Mouse (Mus musculus): ENCODE data around the gene Hspb8. TPM values are rescaled to one million over a fixed set of nuclear protein-coding genes. Genes with fewer than 3 reads are reported as not detected.
"Not testable (repeated sequence)": the region's sequence is repeated elsewhere in the genome, so short reads cannot be mapped to it uniquely, and the experiment has no call there.

Gene Hspb8
- polyA plus RNA-seq, 1 experiment from 2014 or later, result 41.0 TPM

DNA sequence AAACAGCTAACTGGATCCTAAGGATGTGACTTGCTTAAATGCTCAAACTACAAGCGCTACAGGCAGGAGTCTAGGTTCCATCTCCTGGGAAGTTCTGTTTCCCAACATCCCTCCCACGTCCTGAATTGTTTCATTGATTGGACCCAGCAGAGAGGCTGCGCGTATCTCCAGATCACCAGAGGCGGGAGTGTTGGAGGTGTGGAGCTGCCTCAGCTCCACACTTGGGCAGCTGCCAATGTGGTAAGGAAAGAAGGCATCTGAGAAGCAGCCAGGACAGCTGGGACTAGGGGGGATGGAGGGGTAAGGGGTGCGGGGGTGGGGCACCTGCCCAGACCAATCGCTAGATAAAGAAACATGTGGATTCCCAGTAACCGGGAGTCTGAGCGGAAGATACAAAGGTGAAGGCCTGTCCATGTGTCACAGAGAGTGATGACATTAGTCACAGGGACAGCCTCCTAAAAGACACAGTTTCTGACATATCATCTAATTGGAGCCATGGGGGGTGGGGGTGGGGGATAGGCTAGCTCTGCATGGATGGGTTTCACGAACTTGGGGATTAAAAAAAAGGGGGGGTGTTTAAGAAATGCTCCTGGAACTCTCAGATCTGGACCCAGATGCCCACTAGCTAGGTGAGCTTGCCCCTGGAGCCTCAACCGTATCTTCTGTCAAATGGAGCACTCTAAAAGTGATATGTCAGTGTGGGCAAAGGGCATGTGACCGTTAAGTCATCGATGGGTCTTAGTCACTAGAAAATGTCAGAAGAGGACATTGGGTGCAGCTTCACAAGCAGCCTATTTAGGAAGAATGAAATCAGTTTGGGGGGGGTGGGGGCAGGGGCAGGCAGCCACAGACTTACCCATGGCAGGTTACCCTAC, 12.5 kb upstream of the Hspb8 start:
- ChIA-PET POLR2A (no interaction called here), CTCF (no interaction called here)
- DNase-seq (ENCODE audit: low read depth, low spot score) (no peak), ATAC-seq (no peak)
- in situ Hi-C loops (cut with MboI; ENCODE audit: low pct_unique_long_range_greater_than_20kb), result loop anchor here (25.0 kb wide), 1 partner anchor 852 kb away; the partner anchor contains the start of gene Pebp1
- H3K27me3 ChIP-seq, result no peaks in the 10 kb centered on the region
- TF ChIP-seq CTCF (IDR thresholded peaks at IDR 0.05), result no peak

GRCm38 (mm10) chr5:116432871-116433270, 10.2 kb upstream of the Hspb8 start:
- TF ChIP-seq CTCF (IDR thresholded peaks at IDR 0.05), result no peak
- DNase-seq (ENCODE audit: low read depth, low spot score) (no peak), ATAC-seq (peak; percentile 40)
- ChIA-PET POLR2A (interaction anchor here (1.8 kb wide), 1 partner anchor 10 kb away, joined by 5 read pairs; the partner anchor contains the start of gene Hspb8), CTCF (no interaction called here)
- H3K27me3 ChIP-seq, result no peaks in the 10 kb centered on the region
- in situ Hi-C loops (cut with MboI; ENCODE audit: low pct_unique_long_range_greater_than_20kb), result loop anchor here (25.0 kb wide), 1 partner anchor 854 kb away; the partner anchor contains the start of gene Pebp1

DNA sequence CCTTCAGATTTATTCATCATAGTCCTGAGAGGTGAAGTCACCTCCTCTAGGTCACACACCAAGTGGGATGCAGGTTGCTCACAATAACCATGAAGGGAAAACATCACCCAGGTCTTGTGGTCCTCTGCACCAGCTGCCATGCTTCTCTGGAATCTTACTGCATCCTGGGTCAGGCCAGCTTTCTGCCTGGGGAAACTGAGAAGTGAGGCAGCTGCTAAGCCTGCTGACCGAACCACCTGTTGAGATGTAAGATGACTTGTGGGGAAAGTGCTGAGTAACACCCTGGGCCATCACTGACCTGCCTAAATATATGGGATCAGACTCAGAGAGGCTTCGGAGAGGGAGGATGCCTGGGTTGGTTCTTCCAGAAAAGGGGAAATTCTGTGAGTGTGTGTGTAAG, 4.0 kb upstream of the Hspb8 start:
- CTCF ChIA-PET, result no interaction called here
- POLR2A ChIA-PET, result no interaction called here
- in situ Hi-C loops (cut with MboI; ENCODE audit: low pct_unique_long_range_greater_than_20kb), result loop anchor here (25.0 kb wide), 1 partner anchor 861 kb away; the partner anchor contains the start of gene Pebp1
- no peak for DNase-seq (ENCODE audit: low read depth, low spot score)
- no peaks in the 10 kb centered on the region for H3K27me3 ChIP-seq
- no peak for ATAC-seq
- no peak for TF ChIP-seq CTCF (IDR thresholded peaks at IDR 0.05)

DNA sequence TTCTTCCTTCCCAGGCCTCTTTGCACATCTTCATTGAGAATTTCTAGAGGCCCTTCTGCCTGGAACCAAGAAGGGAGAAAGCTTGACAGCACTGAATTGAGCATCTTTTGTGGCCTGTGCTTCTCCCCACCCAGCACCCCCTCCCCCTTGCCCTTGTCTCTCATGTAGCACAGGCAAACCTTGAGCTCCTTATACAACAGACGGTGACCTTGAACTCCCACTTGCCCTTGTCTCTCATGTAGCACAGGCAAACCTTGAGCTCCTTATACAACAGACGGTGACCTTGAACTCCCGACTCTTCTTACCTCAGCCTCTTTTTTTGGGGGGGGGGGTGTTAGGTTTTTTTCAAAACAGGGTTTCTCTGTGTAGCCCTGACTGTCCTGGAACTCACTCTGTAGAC, 3.0 kb upstream of the Hspb8 start:
- not testable (repeated sequence) for H3K27me3 ChIP-seq; ATAC-seq; DNase-seq (ENCODE audit: low read depth, low spot score)
- ChIA-PET CTCF (interaction anchor here (1.5 kb wide), 1 partner anchor 18 kb away, joined by 5 read pairs; no protein-coding TSS in a partner anchor), POLR2A (interaction anchor here (0.7 kb wide), 1 partner anchor 1831 kb away, joined by 4 read pairs; no protein-coding TSS in a partner anchor)
- in situ Hi-C loops (cut with MboI; ENCODE audit: low pct_unique_long_range_greater_than_20kb), result loop anchor here (25.0 kb wide), 1 partner anchor 862 kb away; the partner anchor contains the start of gene Pebp1

DNA sequence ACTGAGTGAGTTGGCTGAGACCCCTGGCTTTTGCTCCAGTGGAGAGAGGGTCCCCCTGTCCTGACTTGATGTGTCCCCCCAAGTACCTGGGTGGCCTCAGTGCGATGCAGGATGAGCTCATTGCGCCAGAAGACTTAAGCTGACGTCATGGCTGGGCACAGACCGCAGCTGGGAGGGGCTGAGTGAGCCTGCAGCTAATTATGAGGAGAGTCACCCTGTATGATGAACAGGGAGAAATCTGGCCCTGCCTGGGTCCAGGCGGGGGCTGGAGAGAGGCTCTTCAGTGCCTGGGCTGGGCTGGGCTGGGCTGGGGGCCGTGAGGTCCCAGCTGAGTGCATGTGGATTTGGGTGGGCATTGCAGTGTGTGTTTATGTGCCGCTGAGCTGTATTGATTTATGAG, 2.6 kb upstream of the Hspb8 start:
- TF ChIP-seq CTCF (IDR thresholded peaks at IDR 0.05), result no peak
- ATAC-seq (no peak), DNase-seq (ENCODE audit: low read depth, low spot score) (no peak)
- POLR2A ChIA-PET, result interaction anchor here (0.7 kb wide), 1 partner anchor 1831 kb away, joined by 4 read pairs; no protein-coding TSS in a partner anchor
- in situ Hi-C loops (cut with MboI; ENCODE audit: low pct_unique_long_range_greater_than_20kb), result loop anchor here (25.0 kb wide), 1 partner anchor 862 kb away; the partner anchor contains the start of gene Pebp1
- CTCF ChIA-PET, result interaction anchor here (1.5 kb wide), 1 partner anchor 19 kb away, joined by 5 read pairs; no protein-coding TSS in a partner anchor
- no peaks in the 10 kb centered on the region for H3K27me3 ChIP-seq

- no peaks in the 10 kb centered on the region for H3K27me3 ChIP-seq
- in situ Hi-C loops (cut with MboI; ENCODE audit: low pct_unique_long_range_greater_than_20kb), result no loop called here
- no peak for ATAC-seq
- no peak for DNase-seq (ENCODE audit: low read depth, low spot score)
- TF ChIP-seq CTCF (IDR thresholded peaks at IDR 0.05), result no peak
- ChIA-PET CTCF (no interaction called here), POLR2A (interaction anchor here (1.5 kb wide), 1 partner anchor 10 kb away, joined by 5 read pairs; no protein-coding TSS in a partner anchor)
These were observed 1.1 kb upstream of the Hspb8 start for GRCm38 (mm10) chr5:116423746-116424145.

- CTCF ChIA-PET, result interaction anchor here (1.0 to 1.2 kb wide), 2 partner anchors 9 to 13 kb away, joined by 3 to 4 read pairs; no protein-coding TSS in a partner anchor
- DNase-seq (ENCODE audit: low read depth, low spot score) (no peak), ATAC-seq (no peak)
- no peaks in the 10 kb centered on the region for H3K27me3 ChIP-seq
- POLR2A ChIA-PET, result interaction anchor here (0.6 kb wide), 1 partner anchor 1670 kb away, joined by 3 read pairs; no protein-coding TSS in a partner anchor
- in situ Hi-C loops (cut with MboI; ENCODE audit: low pct_unique_long_range_greater_than_20kb), result no loop called here
- TF ChIP-seq CTCF (IDR thresholded peaks at IDR 0.05), result no peak
These were observed 728 bp downstream of the Hspb8 start for GRCm38 (mm10) chr5:116421791-116422481.

DNA sequence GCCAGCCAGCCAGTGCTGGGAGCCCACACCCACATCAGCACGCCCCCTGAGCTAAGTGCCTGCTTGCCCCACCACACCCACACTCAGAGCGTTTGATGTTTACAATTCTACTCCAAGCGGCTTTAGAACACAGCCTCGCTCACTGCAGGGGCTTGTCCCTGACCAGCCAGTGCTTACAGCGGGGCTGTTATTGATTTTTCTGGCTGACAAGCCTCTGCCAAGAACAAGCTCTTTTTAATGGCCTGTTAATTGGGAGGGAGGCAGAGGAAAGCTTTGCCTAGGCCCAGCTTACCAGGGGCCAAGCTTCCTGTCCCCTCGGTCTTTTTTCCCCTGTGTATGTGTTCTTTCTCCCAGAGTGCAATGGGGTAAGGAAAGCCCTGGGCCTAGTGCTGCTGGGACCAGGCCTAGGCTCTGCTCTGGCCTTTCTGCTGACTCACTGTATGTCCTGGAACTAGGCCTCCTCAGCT, 1.9 kb downstream of the Hspb8 start:
- ATAC-seq, result no peak
- no peak for DNase-seq (ENCODE audit: low read depth, low spot score)
- no peaks in the 10 kb centered on the region for H3K27me3 ChIP-seq
- TF ChIP-seq CTCF (IDR thresholded peaks at IDR 0.05), result no peak
- CTCF ChIA-PET, result interaction anchor here (1.0 to 1.8 kb wide), 3 partner anchors 10 to 12 kb away, joined by 3 to 9 read pairs (median 4); no protein-coding TSS in a partner anchor
- in situ Hi-C loops (cut with MboI; ENCODE audit: low pct_unique_long_range_greater_than_20kb), result no loop called here
- POLR2A ChIA-PET, result interaction anchor here (0.6 kb wide), 1 partner anchor 25 kb away, joined by 3 read pairs; no protein-coding TSS in a partner anchor

- ChIA-PET POLR2A (no interaction called here), CTCF (interaction anchor here (1.8 kb wide), 1 partner anchor 9 kb away, joined by 9 read pairs; no protein-coding TSS in a partner anchor)
- ATAC-seq (no peak), DNase-seq (ENCODE audit: low read depth, low spot score) (no peak)
- in situ Hi-C loops (cut with MboI; ENCODE audit: low pct_unique_long_range_greater_than_20kb), result no loop called here
- no peaks in the 10 kb centered on the region for H3K27me3 ChIP-seq
- no peak for TF ChIP-seq CTCF (IDR thresholded peaks at IDR 0.05)
These were observed 2.5 kb downstream of the Hspb8 start for GRCm38 (mm10) chr5:116420213-116420612.

Measured in Patski (cell line).